Mouse (Mus musculus) MEL (cell line): ENCODE results near the gene Fgd4. TPM values are rescaled to one million over a fixed set of nuclear protein-coding genes. Genes with fewer than 3 reads are reported as not detected.

Source experiments
- DNase-seq: peaks from one replicate; pipeline ENCODE4 v3.0.0; 2011; ENCODE audit warnings: low read depth, low spot score
- H3K27ac ChIP-seq: 2 replicates; pipeline ENCODE4 v1.5.1; 2012; ENCODE audit warnings: low read depth, mild to moderate bottlenecking, control low read depth, low read length, moderate library complexity; ENCODE audit not compliant: control insufficient read depth
- H3K27me3 ChIP-seq, 2 experiments: fragments of 150-350 bp in 1 of 2; sonication (generic) in 1 of 2; 2 replicates each; pipeline ENCODE4 v1.6.1; 2012; ENCODE audit warnings: low read length in 2 of 2, mild to moderate bottlenecking in 2 of 2, improper control_type of control experiment in 1 of 2, moderate library complexity in 1 of 2; ENCODE audit not compliant: insufficient read depth in 2 of 2, control insufficient read depth in 1 of 2
- H3K36me3 ChIP-seq, 2 experiments: 2 replicates each; pipeline ENCODE4 v1.6.1; 2012 to 2014; ENCODE audit warnings: low read length in 2 of 2, improper control_type of control experiment in 1 of 2, inconsistent platforms in 1 of 2, mild to moderate bottlenecking in 1 of 2; ENCODE audit not compliant: insufficient read depth in 2 of 2, control insufficient read depth in 1 of 2
- H3K4me1 ChIP-seq, 2 experiments: fragments of 150-350 bp in 1 of 2; sonication (generic) in 1 of 2; 2 replicates each; pipeline ENCODE4 v1.6.1; 2012; ENCODE audit warnings: low read length in 2 of 2, improper control_type of control experiment in 1 of 2, mild to moderate bottlenecking in 1 of 2; ENCODE audit not compliant: insufficient read depth in 2 of 2, control insufficient read depth in 1 of 2
- H3K4me3 ChIP-seq, 2 experiments: fragments of 150-350 bp in 1 of 2; sonication (generic) in 1 of 2; 2 replicates each; pipeline ENCODE4 v1.5.1; 2012; ENCODE audit warnings: low read depth in 2 of 2, low read length in 2 of 2, mild to moderate bottlenecking in 2 of 2, moderate library complexity in 2 of 2, control low read depth in 1 of 2, improper control_type of control experiment in 1 of 2; ENCODE audit not compliant: control insufficient read depth in 1 of 2, insufficient read depth in 1 of 2
- H3K79me2 ChIP-seq: 2 replicates; pipeline ENCODE4 v1.6.1; 2012; ENCODE audit warnings: mild to moderate bottlenecking, low read length, moderate library complexity; ENCODE audit not compliant: control insufficient read depth, poor library complexity, insufficient read depth
- H3K9ac ChIP-seq: 2 replicates; pipeline ENCODE4 v1.6.1; 2012; ENCODE audit warnings: low read depth, mild to moderate bottlenecking, control low read depth, low read length, moderate library complexity; ENCODE audit not compliant: control insufficient read depth, poor library complexity, severe bottlenecking
- H3K9me3 ChIP-seq: fragments of 150-350 bp; sonication (generic); replicated peaks from 2 replicates; pipeline ENCODE4 v1.6.1; 2012; ENCODE audit warnings: mild to moderate bottlenecking, low read length, improper control_type of control experiment, moderate library complexity; ENCODE audit not compliant: insufficient read depth
- CHD2 ChIP-seq: IDR thresholded peaks from 2 replicates; pipeline ENCODE4 v1.6.1; 2011; ENCODE audit warnings: low read length, improper control_type of control experiment
- E2F4 ChIP-seq: IDR thresholded peaks from 2 replicates; pipeline ENCODE4 v1.6.1; 2011; ENCODE audit warnings: low read depth, low read length, improper control_type of control experiment, borderline replicate concordance
- GATA1 ChIP-seq: IDR thresholded peaks from 2 replicates; pipeline ENCODE4 v1.6.1; 2011; ENCODE audit warnings: low read depth, low read length, improper control_type of control experiment
- KAT2A ChIP-seq: conservative IDR thresholded peaks from 2 replicates; pipeline ENCODE4 v1.6.1; 2012; ENCODE audit warnings: low read depth, low read length, improper control_type of control experiment, inconsistent platforms
- MAFK ChIP-seq: IDR thresholded peaks from 2 replicates; pipeline ENCODE4 v1.6.1; 2011; ENCODE audit warnings: low read depth, mild to moderate bottlenecking, low read length, improper control_type of control experiment, borderline replicate concordance
- MAX ChIP-seq: IDR thresholded peaks from 2 replicates; pipeline ENCODE4 v1.6.1; 2011; ENCODE audit warnings: low read length, improper control_type of control experiment
- MAZ ChIP-seq: IDR thresholded peaks from 2 replicates; pipeline ENCODE4 v1.6.1; 2012; ENCODE audit warnings: low read depth, mild to moderate bottlenecking, inconsistent platforms, low read length, improper control_type of control experiment
- MXI1 ChIP-seq: IDR thresholded peaks from 2 replicates; pipeline ENCODE4 v1.6.1; 2011; ENCODE audit warnings: mild to moderate bottlenecking, low read depth, low read length, improper control_type of control experiment
- MYC ChIP-seq: IDR thresholded peaks from 2 replicates; pipeline ENCODE4 v1.6.1; 2011; ENCODE audit warnings: low read depth, mild to moderate bottlenecking, low read length, improper control_type of control experiment, moderate library complexity
- NELFE ChIP-seq: IDR thresholded peaks from 2 replicates; pipeline ENCODE4 v1.6.1; 2011; ENCODE audit warnings: low read depth, low read length, improper control_type of control experiment
- POLR2A ChIP-seq, 2 experiments: IDR thresholded peaks; 2 replicates each; pipeline ENCODE4 v1.6.1; 2011 to 2012; ENCODE audit warnings: low read length in 2 of 2, mild to moderate bottlenecking in 2 of 2, control low read depth in 1 of 2, improper control_type of control experiment in 1 of 2, low read depth in 1 of 2, moderate library complexity in 1 of 2; ENCODE audit not compliant: control insufficient read depth in 1 of 2, insufficient read depth in 1 of 2, poor library complexity in 1 of 2
- POLR2AphosphoS5 ChIP-seq: IDR thresholded peaks from 2 replicates; pipeline ENCODE4 v1.6.1; 2012; ENCODE audit warnings: low read depth, borderline replicate concordance, mild to moderate bottlenecking, inconsistent platforms, low read length, moderate library complexity, mixed read lengths
- TAL1 ChIP-seq: IDR thresholded peaks from 2 replicates; pipeline ENCODE4 v1.6.1; 2012; ENCODE audit warnings: mild to moderate bottlenecking, inconsistent platforms, low read length, moderate library complexity, mixed read lengths
- TBP ChIP-seq: IDR thresholded peaks from 2 replicates; pipeline ENCODE4 v1.8.0; 2011; ENCODE audit warnings: low read depth, low read length, improper control_type of control experiment
- TCF12 ChIP-seq: IDR thresholded peaks from 2 replicates; pipeline ENCODE4 v1.6.1; 2014; ENCODE audit warnings: low read depth, mild to moderate bottlenecking, inconsistent platforms, low read length, improper control_type of control experiment, moderate library complexity
- UBTF ChIP-seq: IDR thresholded peaks from 2 replicates; pipeline ENCODE4 v1.6.1; 2012; ENCODE audit warnings: low read depth, mild to moderate bottlenecking, inconsistent platforms, low read length, improper control_type of control experiment, moderate library complexity, borderline replicate concordance; ENCODE audit not compliant: insufficient read depth
- USF1 ChIP-seq: IDR thresholded peaks from 2 replicates; pipeline ENCODE4 v1.6.1; 2014; ENCODE audit warnings: low read depth, mild to moderate bottlenecking, inconsistent platforms, low read length, improper control_type of control experiment, moderate library complexity
- ZC3H11A ChIP-seq: IDR thresholded peaks from 2 replicates; pipeline ENCODE4 v1.6.1; 2012; ENCODE audit warnings: low read depth, mild to moderate bottlenecking, inconsistent platforms, low read length, improper control_type of control experiment
- ZKSCAN1 ChIP-seq: IDR thresholded peaks from 2 replicates; pipeline ENCODE4 v1.6.1; 2012; ENCODE audit warnings: low read depth, mild to moderate bottlenecking, inconsistent platforms, low read length, improper control_type of control experiment, moderate library complexity
- ZNF384 ChIP-seq: IDR thresholded peaks from 2 replicates; pipeline ENCODE4 v1.6.1; 2012; ENCODE audit warnings: low read depth, mild to moderate bottlenecking, inconsistent platforms, low read length, improper control_type of control experiment
- polyA plus RNA-seq, 2 experiments: library from polyadenylated mRNA; stranded (reverse) in 1 of 2; unstranded in 1 of 2; fragments of >175 nt in 1 of 2; fragments of >200 nt in 1 of 2; gene quantifications; 2 replicates each; pipeline versions ENCODE4 v1.2.1 to v1.2.4; 2012; ENCODE audit warnings: low replicate concordance in 2 of 2, low read depth in 1 of 2; ENCODE audit not compliant: insufficient read length in 2 of 2, insufficient read depth in 1 of 2, missing spikeins in 1 of 2
- total RNA-seq: library from RNA; depleted of rRNA; stranded (reverse); fragments of 300-350 nt; gene quantifications from 2 replicates; pipeline ENCODE4 v1.2.3, GENCODE M21; 2012

The Fgd4 gene
- total and polyA plus RNA-seq, 3 experiments: 0.03 to 10.0 TPM; not detected in 1

GRCm38 (mm10) chr16:16498798-16499197 is 101.6 kb downstream of the Fgd4 start:
- H3K4me1 ChIP-seq: no peaks in the 10 kb centered on the region
- no peaks in the 10 kb centered on the region for H3K36me3 ChIP-seq
- H3K4me3 ChIP-seq: no peak overlapping the region
- TF ChIP-seq MAX: no peak
- TF ChIP-seq ZC3H11A: no peak
- no peak for TF ChIP-seq TAL1
- no peak for TF ChIP-seq MXI1
- TF ChIP-seq USF1: no peak
- TF ChIP-seq ZNF384: no peak
- no peak for TF ChIP-seq ZKSCAN1
- TF ChIP-seq UBTF: no peak
- TF ChIP-seq TCF12: no peak
- TF ChIP-seq MAZ: no peak
- TF ChIP-seq MAFK: no peak
- no peak for TF ChIP-seq POLR2AphosphoS5
- TF ChIP-seq TBP: no peak
- TF ChIP-seq POLR2A (IDR thresholded peaks at IDR 0.05; ENCODE audit: control insufficient read depth in 1 of 2, insufficient read depth in 1 of 2, low read depth in 1 of 2, low read length in 2 of 2, poor library complexity in 1 of 2): no peak
- TF ChIP-seq CHD2: no peak
- TF ChIP-seq NELFE: no peak
- no peak for TF ChIP-seq GATA1
- no peak for TF ChIP-seq MYC
- TF ChIP-seq, all 39 proteins: peak for 0
- no peak for DNase-seq
- Histone ChIP-seq H3K9ac (no peak overlapping the region), H3K27me3 (peaks cover 0 to 2% of the 10 kb centered on the region in 2 experiments; a peak in 2 of 4 replicates), H3K9me3 (no peaks in the 10 kb centered on the region), H3K27ac (no peak overlapping the region), H3K79me2 (no peaks in the 10 kb centered on the region)

GRCm38 (mm10) chr16:16485523-16486043 is 114.8 kb downstream of the Fgd4 start:
- Histone ChIP-seq H3K27me3 (peaks cover 0 to 1% of the 10 kb centered on the region in 2 experiments; a peak in 3 of 4 replicates), H3K27ac (no peak overlapping the region), H3K4me1 (no peaks in the 10 kb centered on the region), H3K4me3 (no peak overlapping the region), H3K9me3 (no peaks in the 10 kb centered on the region), H3K79me2 (no peaks in the 10 kb centered on the region), H3K9ac (no peak overlapping the region), H3K36me3 (no peaks in the 10 kb centered on the region)
- no peak for DNase-seq
- TF ChIP-seq USF1 (no peak), TCF12 (no peak), TBP (no peak), MYC (no peak), ZC3H11A (no peak), E2F4 (no peak), ZNF384 (no peak), KAT2A (no peak)
